ENCODE assay signal across 8 mouse cellular contexts in genomic region chr6:119176103-119176502, GRCm38 (mm10). TPM values are rescaled to one million over a fixed set of nuclear protein-coding genes. Genes with fewer than 3 reads are reported as not detected.
DNase-seq lines count a peak whose midpoint lies in the region; ATAC-seq and TF ChIP-seq lines count a peak whose summit lies in the region.

No protein-coding gene starts in this region.

- peak overlapping the region; percentile 61 for H3K4me2 ChIP-seq in embryonic facial prominence, embryonic 15.5 days (replicated peaks)
- peak overlapping the region; percentile 64 for H3K4me2 ChIP-seq in neural tube, embryonic 13.5 days

- peak overlapping the region; percentile 96 for H3K27ac ChIP-seq in layer of hippocampus, adult 2 months
- no peak overlapping the region for H3K27ac ChIP-seq in embryonic facial prominence, embryonic 15.5 days (replicated peaks)
- no peak overlapping the region for H3K27ac ChIP-seq in limb, embryonic 10.5 days
- H3K27ac ChIP-seq in neural tube, embryonic 13.5 days (replicated peaks): no peak overlapping the region; the same call in 1 of the 2 replicates

- 0 out of 2 replicates have a peak, but pooled peaks cover 7% of the 10 kb centered on the region for H3K4me1 ChIP-seq in embryonic facial prominence, embryonic 15.5 days
- H3K4me1 ChIP-seq in limb, embryonic 10.5 days: peaks cover 18% of the 10 kb centered on the region
- peaks cover 27% of the 10 kb centered on the region for H3K4me1 ChIP-seq in neural tube, embryonic 13.5 days (replicated peaks)

- no peak for TF ChIP-seq CTCF in layer of hippocampus, adult 2 months (conservative IDR thresholded peaks at IDR 0.05)

- DNase-seq in layer of hippocampus, adult 2 months (ENCODE audit: low spot score in 2 of 2): no peak
- no peak for DNase-seq in layer of hippocampus, postnatal 10 days (ENCODE audit: low spot score in 2 of 2)
- no peak for DNase-seq in limb, embryonic 10.5 days (ENCODE audit: low spot score)
- DNase-seq in cerebellum, postnatal 14 days: no peak
- no peak for DNase-seq in left cerebral cortex, adult 11 months (ENCODE audit: low spot score)
- DNase-seq in gastrocnemius, postnatal 10 days: no peak

- peak overlapping the region; percentile 83 for H3K4me3 ChIP-seq in layer of hippocampus, adult 2 months
- peak overlapping the region; percentile 66 for H3K4me3 ChIP-seq in embryonic facial prominence, embryonic 15.5 days (replicated peaks)
- peak overlapping the region; percentile 94 for H3K4me3 ChIP-seq in limb, embryonic 10.5 days
- H3K4me3 ChIP-seq in neural tube, embryonic 13.5 days: peak overlapping the region; percentile 73

- WGBS in embryonic facial prominence, embryonic 15.5 days: 74% methylated on average over 7 of the region's 7 CpGs
- 81% methylated on average over 7 of the region's 7 CpGs for WGBS in limb, embryonic 10.5 days
- 55% methylated on average over 7 of the region's 7 CpGs for WGBS in neural tube, embryonic 13.5 days

- H3K27me3 ChIP-seq in embryonic facial prominence, embryonic 15.5 days: no peaks in the 10 kb centered on the region
- H3K27me3 ChIP-seq in limb, embryonic 10.5 days (ENCODE audit: low read depth, poor library complexity, severe bottlenecking): no peaks in the 10 kb centered on the region
- no peaks in the 10 kb centered on the region for H3K27me3 ChIP-seq in neural tube, embryonic 13.5 days

- H3K36me3 ChIP-seq in embryonic facial prominence, embryonic 15.5 days: no peaks in the 10 kb centered on the region
- H3K36me3 ChIP-seq in limb, embryonic 10.5 days: no peaks in the 10 kb centered on the region
- peaks cover 6% of the 10 kb centered on the region; the same call in 1 of the 2 replicates for H3K36me3 ChIP-seq in neural tube, embryonic 13.5 days

- no peaks in the 10 kb centered on the region for H3K9me3 ChIP-seq in embryonic facial prominence, embryonic 15.5 days (replicated peaks)
- no peaks in the 10 kb centered on the region for H3K9me3 ChIP-seq in limb, embryonic 10.5 days (replicated peaks)
- no peaks in the 10 kb centered on the region for H3K9me3 ChIP-seq in neural tube, embryonic 13.5 days

- no peak for ATAC-seq in embryonic facial prominence, embryonic 15.5 days (ENCODE audit: insufficient number of reproducible peaks, low FRiP score, low TSS enrichment, low read depth)
- ATAC-seq in neural tube, embryonic 13.5 days (ENCODE audit: low read depth): no peak

- no peak overlapping the region for H3K9ac ChIP-seq in embryonic facial prominence, embryonic 15.5 days
- H3K9ac ChIP-seq in neural tube, embryonic 13.5 days: peak overlapping the region; percentile 84

RNA-seq across cellular contexts. Expression of gene Dcp1b, which starts 1.1 kb away (rescaled TPM):
- total RNA-seq in layer of hippocampus, adult 2 months (2021): 10 to 100 TPM; 18.6 to 21.2 TPM
- total RNA-seq in layer of hippocampus, postnatal 10 days (2021): 10 to 100 TPM; 16.4 to 22.6 TPM
- polyA plus RNA-seq in embryonic facial prominence, embryonic 15.5 days (2015; fragmentation: Nextera tagmentation; extraction: Ambion mirVana): 8.9 and 10.2 TPM in 2 replicates
- 5.7 and 8.9 TPM in 2 replicates for polyA plus RNA-seq in limb, embryonic 10.5 days (2016; fragmentation: Nextera tagmentation; extraction: Ambion mirVana)
- polyA plus RNA-seq in neural tube, embryonic 13.5 days (2015; fragmentation: Nextera tagmentation; extraction: Ambion mirVana): 11.2 and 12.8 TPM in 2 replicates
- 1 to 10 TPM; 5.1 to 7.4 TPM for total RNA-seq in gastrocnemius, postnatal 10 days (2021)

RNA-seq across cellular contexts. Expression of gene Cacna1c, which starts 20.1 kb away (rescaled TPM):
- total RNA-seq in layer of hippocampus, adult 2 months (2021): 10 to 100 TPM; 86.4 to 90.0 TPM
- total RNA-seq in layer of hippocampus, postnatal 10 days (2021): 10 to 100 TPM; 72.7 to 76.0 TPM
- 5.0 and 5.8 TPM in 2 replicates for polyA plus RNA-seq in embryonic facial prominence, embryonic 15.5 days (2015; fragmentation: Nextera tagmentation; extraction: Ambion mirVana)
- 5.7 and 10.2 TPM in 2 replicates for polyA plus RNA-seq in limb, embryonic 10.5 days (2016; fragmentation: Nextera tagmentation; extraction: Ambion mirVana)
- polyA plus RNA-seq in neural tube, embryonic 13.5 days (2015; fragmentation: Nextera tagmentation; extraction: Ambion mirVana): 5.0 and 5.9 TPM in 2 replicates
- total RNA-seq in gastrocnemius, postnatal 10 days (2021): 1 to 10 TPM; 5.2 to 7.3 TPM

Comparison
In these comparisons a context has a peak if more than half of its experiments do, and no peak if none do; other contexts are left out.
1. RNA of gene Cacna1c, which starts 20.1 kb away (total RNA-seq): 86.4 to 90.0 TPM in layer of hippocampus, adult 2 months and 72.7 to 76.0 TPM in layer of hippocampus, postnatal 10 days; 5.2 to 7.3 TPM in gastrocnemius, postnatal 10 days; every median in the first group is over 4 times any median in the second.
2. Peak in every context shown above with its lines, with median percentiles within 50 percentile points of each other: H3K4me3 ChIP-seq.